Mouse (Mus musculus): Measurements from ENCODE around the gene Tjp2.
"Not testable (repeated sequence)": the region's sequence is repeated elsewhere in the genome, so short reads cannot be mapped to it uniquely, and the experiment has no call there.

DNA sequence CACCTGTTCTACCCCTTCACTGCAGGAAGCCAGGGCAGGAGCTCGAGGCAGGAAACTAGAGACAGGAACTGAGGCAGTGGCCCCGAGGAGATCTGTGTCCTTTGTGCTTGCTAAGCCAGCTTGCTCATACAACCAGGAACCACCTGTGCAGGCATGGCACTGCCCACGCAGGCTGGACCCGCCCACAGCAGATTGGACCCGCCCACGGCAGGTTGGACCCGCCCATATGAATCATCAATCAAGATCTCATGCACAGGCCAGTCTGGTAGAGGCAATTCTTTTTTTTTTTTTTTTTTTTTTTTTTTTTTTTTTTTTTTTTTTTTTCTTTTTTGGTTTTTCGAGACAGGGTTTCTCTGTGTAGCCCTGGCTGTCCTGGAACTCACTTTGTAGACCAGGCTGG lies 132.8 kb downstream of the Tjp2 start:
- not testable (repeated sequence) for TF ChIP-seq POLR2A (IDR thresholded peaks at IDR 0.05; ENCODE audit: low read depth, low read length); CTCF (IDR thresholded peaks at IDR 0.05; ENCODE audit: extremely low read depth, insufficient read depth, insufficient read length, insufficient replicate concordance)

Measured in spleen, adult 2 months (tissue).